Mouse (Mus musculus) left cerebral cortex, adult 8-10 months (tissue): ENCODE measurements around the gene BC016579. TPM values are rescaled to one million over a fixed set of nuclear protein-coding genes. Genes with fewer than 3 reads are reported as not detected.
A peak's percentile ranks its signal among the peaks of the same experiment; 100 is the strongest.

Experiments used
- DNase-seq, 2 experiments: peaks; one replicate each; pipeline ENCODE4 v3.0.0; 2022; ENCODE audit warnings: low spot score in 2 of 2
- total RNA-seq, 4 experiments: library from RNA; stranded (reverse); gene quantifications; 2 replicates each; pipeline ENCODE4 v1.2.4; 2022

Gene BC016579
- total RNA-seq, 4 experiments from 2014 or later, result 0.16 to 0.55 (median 0.25) TPM; not detected in 1

DNA sequence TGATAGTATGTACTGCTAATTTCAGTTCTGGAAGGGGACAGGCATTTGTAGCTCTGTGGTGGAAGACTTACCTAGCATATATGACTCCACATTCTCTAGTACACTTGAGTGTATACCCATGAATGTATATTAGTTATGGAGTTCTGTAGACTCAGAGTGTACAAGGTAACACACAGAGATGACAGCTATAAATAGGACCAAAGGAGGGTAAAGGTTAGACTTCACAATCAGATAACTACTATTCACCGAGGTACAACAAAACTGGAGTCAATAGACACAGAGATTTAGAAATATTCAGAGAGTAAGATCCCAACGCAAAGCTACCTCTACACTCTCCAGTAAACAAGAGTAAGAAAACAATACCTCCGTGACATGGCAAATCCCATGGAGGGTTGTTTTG, 9.9 kb downstream of the BC016579 start:
- DNase-seq, result no peak

DNA sequence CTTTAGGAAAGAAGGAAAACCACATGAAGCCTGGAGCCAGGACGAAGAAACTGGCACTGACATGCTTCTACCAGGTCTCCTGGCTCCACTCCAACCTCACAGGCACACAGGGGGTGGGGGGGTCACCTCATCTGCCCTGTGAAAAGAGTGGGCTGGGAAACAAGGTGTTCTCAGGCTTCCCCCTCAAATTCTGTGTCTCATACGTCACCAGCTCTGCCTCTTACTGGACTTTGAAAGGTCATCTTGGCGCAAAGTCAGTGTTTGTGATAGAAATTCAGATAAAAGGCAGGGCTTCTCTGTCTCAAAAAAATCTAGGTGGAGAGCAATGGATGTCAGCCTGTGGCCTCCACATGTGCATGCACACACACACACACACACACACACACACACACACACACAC, 12.6 kb downstream of the BC016579 start:
- DNase-seq, result no peak

DNA sequence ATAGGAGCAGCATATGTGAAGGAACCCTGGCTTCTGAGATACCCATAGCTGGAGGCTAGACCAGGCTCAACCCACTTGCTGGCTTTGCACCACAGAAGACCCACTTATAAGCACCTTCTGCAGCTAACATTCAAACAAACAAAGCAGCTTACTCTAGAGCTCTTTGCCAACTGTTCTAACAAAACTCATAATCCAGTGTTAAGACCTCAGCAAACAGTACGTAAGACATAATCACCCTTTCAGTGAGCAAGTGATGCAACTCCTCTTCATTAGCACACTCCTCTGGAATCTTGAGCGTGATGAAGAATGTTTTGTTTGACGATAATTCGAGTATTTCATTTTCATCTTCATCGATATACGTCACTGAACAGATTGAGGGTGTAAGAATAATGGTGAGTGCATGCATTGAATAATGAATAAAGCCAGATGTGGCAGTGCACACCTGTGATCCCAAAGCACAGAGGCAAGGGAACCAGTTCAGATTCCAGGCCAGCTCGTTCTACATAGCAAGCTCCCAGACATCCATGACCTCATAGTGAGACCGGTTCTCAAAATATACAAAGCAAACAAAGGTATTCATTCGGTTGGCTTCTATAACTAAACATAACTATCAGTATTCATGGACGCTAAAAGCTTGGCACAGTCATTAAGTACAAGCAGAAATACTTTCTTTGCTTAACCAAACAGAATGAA, 13.7 kb downstream of the BC016579 start:
- no peak for DNase-seq

DNA sequence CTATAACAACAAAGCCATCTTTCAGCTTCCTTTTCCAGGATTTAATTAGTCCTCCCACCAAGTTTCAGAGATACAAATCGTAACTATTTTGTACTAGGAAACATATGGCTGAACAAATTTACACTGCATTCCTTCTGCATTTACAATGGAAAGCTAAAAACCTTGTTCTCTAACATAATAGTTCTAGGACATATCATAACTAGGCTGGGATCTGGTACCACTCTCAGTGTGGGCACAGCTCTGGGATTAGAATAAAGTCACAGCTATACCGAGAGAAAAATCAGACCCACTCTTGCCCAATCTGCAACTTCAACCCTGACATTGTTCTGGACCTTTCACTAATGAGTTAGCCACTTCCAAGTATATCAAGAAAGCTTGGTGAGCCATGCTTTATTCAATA, 18.0 kb downstream of the BC016579 start:
- DNase-seq, result no peak

DNA sequence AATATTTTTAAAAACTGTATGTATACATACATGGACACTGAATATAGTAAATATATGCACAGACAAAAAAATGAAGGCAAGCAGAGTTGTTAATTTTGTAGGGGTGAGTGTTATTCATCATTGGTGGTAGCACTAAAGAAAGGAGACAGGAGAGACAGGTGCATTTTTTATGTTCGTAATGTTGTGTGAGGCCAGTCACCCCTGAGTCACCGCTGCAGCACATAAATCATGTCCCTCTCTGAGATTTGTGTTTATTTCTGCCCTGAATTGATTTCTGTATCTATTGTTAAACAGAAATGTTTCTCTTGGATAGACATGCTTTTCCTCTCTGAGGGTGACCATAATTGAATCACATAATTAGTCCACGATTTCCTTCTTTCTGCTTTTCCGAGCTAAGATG, 21.4 kb downstream of the BC016579 start:
- no peak for DNase-seq

DNA sequence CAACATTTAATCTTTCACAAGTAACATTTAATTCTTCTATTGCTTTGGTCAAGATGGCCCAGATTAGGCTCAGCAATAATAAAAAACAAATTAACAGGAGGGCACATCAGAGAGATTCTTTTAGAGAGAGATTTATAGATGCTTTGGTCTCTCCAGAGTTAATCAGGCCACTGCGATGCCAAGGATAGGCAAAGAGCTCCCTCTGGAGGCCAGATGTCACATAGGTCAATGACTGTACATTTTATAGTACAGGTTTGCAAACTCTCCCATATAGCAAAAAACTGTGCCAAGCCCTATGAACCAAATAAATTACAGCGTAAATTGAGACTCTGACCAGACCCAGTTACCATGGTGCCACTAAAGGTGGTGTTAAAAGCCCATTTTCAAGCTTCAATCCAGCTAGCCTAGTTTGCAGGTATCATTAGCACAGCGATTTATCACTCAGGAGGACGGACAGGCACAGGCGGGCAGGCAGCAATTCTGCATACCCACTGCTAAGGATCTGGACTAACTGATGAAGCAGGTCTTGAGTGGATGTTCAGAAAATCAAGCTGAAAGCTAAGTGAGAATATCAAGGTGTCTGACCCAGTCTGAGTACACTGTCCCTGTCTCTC, 23.4 kb downstream of the BC016579 start:
- DNase-seq, result peak in 1 of 2 experiments; percentile 13

DNA sequence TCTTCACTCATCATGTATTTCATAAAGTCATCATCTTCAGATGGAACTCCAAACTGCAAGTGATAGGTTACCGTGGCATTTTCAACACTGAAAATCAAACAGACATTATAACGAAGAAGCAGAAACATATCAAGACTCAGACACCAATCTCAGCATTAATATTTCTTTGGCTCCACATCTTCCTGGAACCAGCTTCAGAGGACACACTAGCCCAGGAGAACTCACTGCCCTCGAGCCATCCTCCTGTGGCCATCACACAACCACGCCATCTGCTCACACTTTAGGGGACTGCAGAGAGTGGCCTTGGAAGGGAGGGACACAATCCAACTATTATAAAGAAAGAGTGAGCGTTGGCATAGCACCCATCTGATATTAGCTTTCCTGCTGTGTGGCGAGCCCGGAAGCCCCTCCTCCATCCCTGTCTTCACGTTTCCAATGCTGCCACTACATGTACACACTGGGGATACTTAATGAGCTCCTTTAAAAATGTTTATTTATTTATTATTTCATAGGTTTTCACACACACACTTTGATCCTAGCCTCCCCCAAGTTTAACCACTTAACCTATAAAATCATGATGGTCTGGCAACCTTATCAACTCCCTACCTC, 24.3 kb downstream of the BC016579 start:
- DNase-seq, result no peak

DNA sequence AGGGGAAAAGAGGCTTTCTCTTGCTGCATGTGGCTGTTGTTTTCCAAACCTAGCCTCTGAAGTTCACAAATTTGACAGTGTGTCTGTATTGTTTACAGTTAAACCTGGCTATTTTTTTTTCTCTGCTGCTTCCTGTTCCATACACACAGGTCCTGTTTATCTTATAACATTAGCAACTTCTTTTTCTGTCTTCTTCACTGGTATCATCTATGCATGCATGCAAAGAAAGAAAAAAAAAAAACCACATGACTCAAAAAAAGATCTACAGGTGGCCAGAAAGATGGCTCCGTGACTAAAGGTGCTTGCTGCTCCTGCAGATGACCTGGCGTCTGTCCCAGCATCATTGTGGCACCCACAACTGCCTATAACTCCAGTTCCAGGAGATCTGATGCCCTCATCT, 28.5 kb downstream of the BC016579 start:
- no peak for DNase-seq

DNA sequence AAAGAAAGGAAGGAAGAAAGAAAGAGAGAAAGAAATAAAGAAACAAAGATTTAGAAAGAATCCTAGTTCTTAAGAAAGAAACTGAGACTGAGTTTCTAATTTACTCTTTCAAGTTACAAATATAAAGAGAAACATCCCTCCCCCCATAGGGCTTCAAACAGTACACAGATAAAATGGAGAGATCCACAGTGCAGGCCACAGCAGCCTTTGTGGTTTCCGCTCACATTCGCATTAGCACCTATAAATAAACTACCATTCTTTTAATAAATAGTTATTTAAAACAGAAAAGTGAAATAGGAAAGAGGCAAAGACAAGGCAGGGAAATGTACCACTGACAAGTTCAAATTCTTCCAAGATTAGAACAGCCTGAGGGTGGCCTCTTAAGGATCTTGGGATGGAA, 29.1 kb downstream of the BC016579 start:
- no peak for DNase-seq

DNA sequence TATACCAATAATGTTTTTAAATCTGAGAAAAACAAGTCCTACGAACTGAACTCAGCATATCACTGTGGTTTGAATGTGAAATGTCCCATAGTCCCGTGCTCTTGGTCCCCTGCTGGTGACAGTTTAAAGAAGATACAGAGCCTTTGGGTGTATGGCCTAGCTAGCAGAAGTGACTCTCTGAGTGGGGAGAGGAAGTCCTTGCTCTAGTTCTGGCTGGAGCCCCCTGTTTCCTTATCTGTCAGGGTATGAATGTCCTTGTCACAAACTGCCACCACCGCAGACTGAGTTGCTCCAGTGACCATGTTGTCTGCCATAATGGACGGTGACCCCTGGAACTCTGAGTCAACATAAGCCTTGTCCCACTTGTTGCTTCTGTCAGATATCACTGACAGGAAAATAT, 30.6 kb downstream of the BC016579 start:
- DNase-seq, result no peak

DNA sequence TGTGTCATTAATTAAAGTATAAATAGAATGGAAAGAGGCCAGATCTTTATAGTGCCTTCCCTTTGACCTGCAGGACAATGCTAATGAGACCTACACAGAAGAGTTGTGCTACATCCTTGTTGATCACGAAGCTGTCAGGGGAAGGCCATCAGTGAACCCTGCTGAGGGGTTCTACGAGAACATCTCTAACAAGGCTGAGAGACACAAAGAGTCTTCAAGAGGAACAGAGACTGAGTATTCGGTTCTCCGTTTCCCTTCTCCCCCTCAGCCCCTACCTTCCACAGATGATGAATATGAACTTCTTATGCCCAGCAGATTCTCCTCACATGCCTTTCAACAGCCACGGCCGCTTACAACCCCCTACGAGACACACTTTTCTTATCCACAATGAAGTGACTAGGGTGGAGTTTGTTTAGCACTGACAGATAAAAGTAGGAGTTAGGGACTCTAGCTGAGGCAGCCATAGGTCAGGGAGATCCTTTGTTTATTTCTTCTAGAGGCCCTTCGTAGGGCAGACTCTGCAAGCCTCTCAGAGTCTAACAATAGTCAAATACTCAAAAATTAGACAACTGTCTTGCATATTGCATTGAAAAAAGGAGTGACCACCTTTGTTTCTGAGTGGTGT, 34.0 kb downstream of the BC016579 start:
- no peak for DNase-seq

DNA sequence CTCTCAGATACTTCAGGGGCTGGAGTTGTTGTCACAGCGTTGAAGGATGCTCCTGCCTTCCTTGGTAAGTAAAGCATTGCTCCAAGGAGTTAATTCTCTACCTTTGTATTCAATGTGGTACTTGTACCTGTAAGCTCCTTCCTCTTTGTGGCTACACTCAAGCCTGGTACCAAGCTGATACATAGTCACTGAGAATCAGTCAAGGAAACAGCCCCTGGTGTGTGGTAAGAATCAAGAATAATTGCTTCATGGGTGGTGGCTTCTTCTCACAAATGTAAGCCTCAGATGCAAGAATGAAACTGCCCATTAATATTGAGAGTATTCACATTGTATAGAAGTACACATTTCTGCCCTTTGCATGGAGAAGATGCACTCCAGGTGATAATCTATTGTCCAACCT, 37.9 kb downstream of the BC016579 start:
- DNase-seq, result no peak

DNA sequence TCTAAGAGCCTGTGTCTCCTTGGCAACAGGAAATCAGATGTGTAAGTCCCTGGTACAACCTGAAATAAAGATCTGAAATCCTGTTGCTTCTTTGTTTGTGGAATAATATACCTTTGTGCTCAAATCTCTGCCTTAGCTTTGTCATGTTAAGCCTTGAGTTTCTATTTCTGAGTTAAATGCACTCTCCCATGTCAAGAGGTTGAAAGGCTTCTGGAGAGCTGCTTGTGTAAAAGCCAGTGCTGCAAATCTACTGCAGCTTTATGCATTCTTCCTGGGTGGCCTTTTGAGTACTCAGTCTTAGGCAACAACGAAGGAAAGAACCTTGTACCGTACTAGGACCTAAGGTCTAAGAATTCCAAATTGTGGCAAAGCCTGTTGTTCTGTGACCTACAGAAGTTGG, 40.6 kb downstream of the BC016579 start:
- no peak for DNase-seq

DNA sequence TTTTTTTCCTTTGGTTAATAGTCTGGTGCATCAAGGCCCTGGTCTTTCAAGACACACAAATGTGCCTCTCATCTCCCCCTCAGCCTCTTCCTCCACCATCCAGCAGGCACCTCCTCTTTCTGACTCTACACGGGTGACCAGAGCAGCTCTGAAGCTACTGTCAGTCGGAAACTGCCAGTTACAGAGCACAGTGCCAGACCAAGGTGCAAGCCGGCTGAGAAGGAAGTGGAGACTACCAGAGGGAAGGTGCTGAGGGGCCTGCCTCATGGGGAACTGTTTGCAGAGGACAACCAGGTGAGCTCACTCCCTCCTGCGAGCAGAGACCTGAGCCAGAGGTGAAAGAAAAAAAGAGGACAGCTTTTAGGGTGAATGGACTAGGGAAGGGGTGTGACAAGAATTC, 43.6 kb downstream of the BC016579 start, which contains the start of gene Gcsam:
TSS of gene Gcsam (plus strand) at position 114 of the 400 bp plus-strand sequence.
- no peak for DNase-seq

DNA sequence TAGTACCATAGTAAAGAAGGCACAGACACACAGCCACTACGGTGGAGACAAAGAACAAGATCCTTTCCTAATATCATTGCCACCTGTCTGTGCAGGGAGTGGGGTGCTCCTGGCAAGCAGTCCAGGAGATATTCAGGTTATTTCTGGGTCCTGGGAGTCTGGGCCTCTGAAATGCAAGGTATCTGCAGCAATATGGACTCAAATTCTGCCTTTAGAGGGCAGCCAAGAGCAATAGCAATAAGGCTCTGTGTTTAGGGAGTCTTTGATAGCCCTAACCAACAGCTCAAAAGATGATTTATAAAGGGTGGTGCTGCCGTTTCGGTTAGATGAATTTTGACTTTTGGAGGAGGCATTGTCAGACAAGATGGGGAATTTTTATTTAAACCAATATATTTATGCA, 44.6 kb downstream of the BC016579 start:
- DNase-seq, result no peak

DNA sequence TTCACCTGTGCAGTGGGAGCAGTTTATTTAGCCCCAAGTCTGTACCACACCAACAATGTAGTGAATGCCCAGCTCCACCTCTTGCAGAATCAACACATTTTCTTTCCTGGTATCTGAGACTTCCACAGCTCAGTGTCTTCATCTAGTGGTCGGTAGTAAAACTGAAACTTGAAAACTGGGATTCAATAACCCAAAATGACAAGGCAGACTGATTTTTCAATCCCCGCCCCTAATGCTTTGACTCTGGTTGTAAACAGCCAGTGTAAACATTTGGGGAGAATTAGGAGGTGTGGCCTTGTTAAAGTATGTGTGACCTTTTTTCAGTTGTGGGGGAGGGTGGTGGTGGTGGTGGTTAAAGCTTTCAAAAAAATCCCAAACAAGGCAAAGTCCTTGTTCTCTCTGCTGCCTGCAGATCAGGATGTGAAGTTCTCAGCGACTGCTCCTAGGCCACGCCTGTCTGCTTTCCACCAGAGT, 45.4 kb downstream of the BC016579 start:
- no peak for DNase-seq

DNA sequence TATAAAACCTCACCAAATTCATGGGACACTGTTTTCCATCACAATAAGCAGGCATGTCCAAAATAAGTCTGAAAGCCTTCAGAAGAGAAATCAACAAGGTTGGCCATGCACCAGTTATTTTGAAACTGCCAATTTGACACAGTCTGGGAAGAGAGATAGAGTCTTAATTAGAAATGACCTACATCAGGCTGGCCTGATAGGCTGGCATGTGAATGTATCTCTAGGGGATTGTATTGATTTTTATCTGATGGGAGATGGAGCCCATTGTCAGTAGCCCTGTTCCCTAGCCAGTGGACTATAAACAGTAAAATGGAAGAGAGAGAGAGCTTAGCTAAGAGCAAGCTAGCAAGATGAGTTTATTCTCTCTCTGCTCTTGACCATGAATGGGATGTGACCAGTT, 58.4 kb downstream of the BC016579 start:
- no peak for DNase-seq

DNA sequence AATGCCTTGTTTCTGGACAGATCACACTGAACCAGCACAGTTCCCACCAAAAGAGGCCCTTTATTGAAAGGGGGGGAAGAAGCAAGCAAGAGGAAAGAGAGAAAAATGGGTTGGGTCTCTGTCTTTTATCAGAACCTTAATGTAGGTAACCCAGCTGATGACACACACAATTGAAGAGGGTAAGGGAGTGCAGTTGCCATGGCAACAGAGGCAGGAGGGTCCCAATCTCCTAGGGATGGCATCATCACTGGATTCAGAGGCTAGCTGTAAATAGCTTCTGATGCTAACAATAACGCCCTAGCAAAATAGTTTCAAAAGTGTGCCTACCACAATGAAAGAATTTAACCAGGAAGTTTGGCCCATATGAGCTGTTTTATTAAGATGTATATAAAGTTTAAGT, 60.2 kb downstream of the BC016579 start:
- no peak for DNase-seq

DNA sequence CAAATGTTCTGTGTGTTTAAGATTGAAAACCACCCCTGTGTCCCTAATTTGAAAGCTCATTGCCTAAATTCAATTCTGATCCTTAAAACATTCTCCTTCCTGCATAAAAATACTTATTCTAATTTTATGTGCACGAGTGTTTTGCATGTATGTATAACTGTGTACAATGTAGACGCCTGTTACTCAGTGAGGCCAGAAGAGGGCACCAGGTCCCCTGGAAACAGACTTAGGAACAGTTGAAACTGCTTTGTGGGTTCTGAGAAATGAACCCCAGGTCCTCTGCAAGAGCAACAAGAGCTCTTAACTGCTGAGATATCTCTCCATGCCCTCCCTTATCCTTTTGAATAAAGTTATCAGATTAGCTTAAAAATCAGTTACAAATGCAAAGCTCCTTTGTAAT, 71.4 kb downstream of the BC016579 start:
- DNase-seq, result no peak

DNA sequence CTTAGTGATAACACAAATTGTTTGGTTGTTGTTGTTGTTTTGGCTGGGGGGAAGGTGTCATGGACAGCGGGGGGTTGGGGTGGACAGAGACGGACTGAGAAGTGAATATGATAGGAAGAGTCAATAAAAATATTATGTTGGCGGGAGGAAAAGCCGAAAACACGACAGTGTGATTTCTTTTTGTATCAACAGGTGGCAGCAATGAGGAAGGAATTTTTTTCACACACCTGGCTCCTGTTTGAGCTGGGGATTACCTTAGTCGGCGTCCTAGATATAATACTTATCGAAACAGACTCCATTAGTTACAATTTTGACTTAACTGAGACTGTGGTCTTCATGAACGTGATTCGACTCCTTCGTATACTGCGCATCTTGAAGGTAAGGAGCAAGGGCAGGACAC, 74.0 kb downstream of the BC016579 start:
- no peak for DNase-seq
